Mouse (Mus musculus) ES-Bruce4 (cell line): ENCODE results near the gene Ltbp1.

Experiments
- CTCF ChIP-seq: IDR thresholded peaks from one replicate; pipeline ENCODE4 v1.8.1; 2011; ENCODE audit warnings: low read depth, low read length
- EP300 ChIP-seq: IDR thresholded peaks from 2 replicates; pipeline ENCODE4 v1.6.1; 2011; ENCODE audit warnings: low read depth, low read length; ENCODE audit not compliant: insufficient read depth

- TF ChIP-seq EP300 = no peak
- TF ChIP-seq CTCF = no peak
Observed at GRCm38 (mm10) chr17:75360111-75360510, 354.7 kb downstream of the Ltbp1 start.
